Mouse (Mus musculus) right cerebral cortex, postnatal 36 days (tissue): ENCODE data around the gene Osm.

Experiments used
- DNase-seq, 2 experiments: peaks; one replicate each; pipeline ENCODE4 v3.0.0; 2022; ENCODE audit warnings: low spot score in 2 of 2, mixed read lengths in 1 of 2

Osm gene

GRCm38 (mm10) chr11:4215061-4215460 is 21.2 kb upstream of the Osm start:
- no peak for DNase-seq

GRCm38 (mm10) chr11:4216248-4217000 is 19.8 kb upstream of the Osm start:
- DNase-seq = no peak

GRCm38 (mm10) chr11:4217914-4218629 is 18.1 kb upstream of the Osm start, which contains the start of gene Castor1:
TSS of gene Castor1 (plus strand) at chr11:4218225.
- peak; percentile 50 to 59 for DNase-seq

GRCm38 (mm10) chr11:4218637-4219036 is 17.6 kb upstream of the Osm start:
- DNase-seq = no peak

GRCm38 (mm10) chr11:4219317-4219751 is 16.9 kb upstream of the Osm start:
- peak; percentile 68 to 70 for DNase-seq

- DNase-seq = no peak
These were observed 16.3 kb upstream of the Osm start for GRCm38 (mm10) chr11:4219908-4220307.

GRCm38 (mm10) chr11:4220443-4221400 is 15.5 kb upstream of the Osm start:
- peak in 1 of 2 experiments; percentile 45 for DNase-seq

GRCm38 (mm10) chr11:4222046-4222950 is 13.9 kb upstream of the Osm start:
- DNase-seq = no peak

- no peak for DNase-seq
These were observed 12.6 kb upstream of the Osm start for GRCm38 (mm10) chr11:4223393-4224188.

- DNase-seq = no peak
These were observed 12.0 kb upstream of the Osm start for GRCm38 (mm10) chr11:4224223-4224622.

- DNase-seq = no peak
These were observed 9.5 kb upstream of the Osm start for GRCm38 (mm10) chr11:4226569-4227325.

GRCm38 (mm10) chr11:4228463-4228862 is 7.8 kb upstream of the Osm start:
- no peak for DNase-seq

GRCm38 (mm10) chr11:4229841-4230240 is 6.4 kb upstream of the Osm start:
- DNase-seq = no peak

GRCm38 (mm10) chr11:4231435-4231834 is 4.8 kb upstream of the Osm start:
- no peak for DNase-seq

GRCm38 (mm10) chr11:4232644-4233043 is 3.6 kb upstream of the Osm start:
- no peak for DNase-seq

GRCm38 (mm10) chr11:4235052-4235655 is 1.1 kb upstream of the Osm start:
- DNase-seq = no peak

GRCm38 (mm10) chr11:4236546-4237067 is 387 bp downstream of the Osm start:
- no peak for DNase-seq

GRCm38 (mm10) chr11:4237389-4237912 is 1.2 kb downstream of the Osm start:
- no peak for DNase-seq
